Mouse (Mus musculus) MEL (cell line): ENCODE results near the gene Osbpl3.

Experiments used
- CHD2 ChIP-seq: IDR thresholded peaks from 2 replicates; pipeline ENCODE4 v1.6.1; 2011; ENCODE audit warnings: low read length, improper control_type of control experiment
- CTCF ChIP-seq, 3 experiments: IDR thresholded peaks in 2 of 3; conservative IDR thresholded peaks in 1 of 3; 2 replicates each; pipeline ENCODE4 v1.5.1; 2011 to 2012; ENCODE audit warnings: low read length in 3 of 3, low read depth in 2 of 3, mild to moderate bottlenecking in 2 of 3, improper control_type of control experiment in 1 of 3, inconsistent platforms in 1 of 3, mixed read lengths in 1 of 3, moderate library complexity in 1 of 3; ENCODE audit not compliant: control insufficient read depth in 1 of 3, insufficient read depth in 1 of 3, poor library complexity in 1 of 3, severe bottlenecking in 1 of 3
- EP300 ChIP-seq, 2 experiments: IDR thresholded peaks; 2 replicates each; pipeline ENCODE4 v1.6.1; 2011; ENCODE audit warnings: improper control_type of control experiment in 2 of 2, low read length in 2 of 2, low read depth in 1 of 2, mild to moderate bottlenecking in 1 of 2
- GABPA ChIP-seq: IDR thresholded peaks from 2 replicates; pipeline ENCODE4 v1.6.1; 2012; ENCODE audit warnings: low read depth, mild to moderate bottlenecking, inconsistent platforms, low read length, improper control_type of control experiment, moderate library complexity
- GATA1 ChIP-seq: IDR thresholded peaks from 2 replicates; pipeline ENCODE4 v1.6.1; 2011; ENCODE audit warnings: low read depth, low read length, improper control_type of control experiment
- MAZ ChIP-seq: IDR thresholded peaks from 2 replicates; pipeline ENCODE4 v1.6.1; 2012; ENCODE audit warnings: low read depth, mild to moderate bottlenecking, inconsistent platforms, low read length, improper control_type of control experiment
- NELFE ChIP-seq: IDR thresholded peaks from 2 replicates; pipeline ENCODE4 v1.6.1; 2011; ENCODE audit warnings: low read depth, low read length, improper control_type of control experiment
- POLR2A ChIP-seq, 2 experiments: IDR thresholded peaks; 2 replicates each; pipeline ENCODE4 v1.6.1; 2011 to 2012; ENCODE audit warnings: low read length in 2 of 2, mild to moderate bottlenecking in 2 of 2, control low read depth in 1 of 2, improper control_type of control experiment in 1 of 2, low read depth in 1 of 2, moderate library complexity in 1 of 2; ENCODE audit not compliant: control insufficient read depth in 1 of 2, insufficient read depth in 1 of 2, poor library complexity in 1 of 2
- RAD21 ChIP-seq: IDR thresholded peaks from 2 replicates; pipeline ENCODE4 v1.6.1; 2011; ENCODE audit warnings: mild to moderate bottlenecking, low read depth, low read length, improper control_type of control experiment

GRCm38 (mm10) chr6:50453651-50454050, 2.4 kb downstream of the Osbpl3 start:
- TF ChIP-seq CTCF (IDR thresholded peaks at IDR 0.05 in 2 of 3, conservative IDR thresholded peaks at IDR 0.05 in 1 of 3; ENCODE audit: control insufficient read depth in 1 of 3, insufficient read depth in 1 of 3, low read depth in 2 of 3, low read length in 3 of 3, poor library complexity in 1 of 3, severe bottlenecking in 1 of 3): no peak
- TF ChIP-seq MAZ: no peak
- no peak for TF ChIP-seq GATA1
- no peak for TF ChIP-seq RAD21
- no peak for TF ChIP-seq NELFE
- no peak for TF ChIP-seq CHD2
- no peak for TF ChIP-seq EP300 (IDR thresholded peaks at IDR 0.05; ENCODE audit: low read depth in 1 of 2, low read length in 2 of 2)
- TF ChIP-seq GABPA: no peak
- no peak for TF ChIP-seq POLR2A (IDR thresholded peaks at IDR 0.05; ENCODE audit: control insufficient read depth in 1 of 2, insufficient read depth in 1 of 2, low read depth in 1 of 2, low read length in 2 of 2, poor library complexity in 1 of 2)
